Mouse (Mus musculus) embryonic facial prominence, embryonic 11.5 days (tissue): ENCODE results near the gene A730071L15Rik. TPM values are rescaled to one million over a fixed set of nuclear protein-coding genes. Genes with fewer than 3 reads are reported as not detected.

ENCODE experiments used
- ATAC-seq: fragments of 200-750 bp; cut with Nextera tagmentation; replicated peaks from 2 replicates; pipeline ENCODE4 v1.8.0; 2017; ENCODE audit warnings: low read depth; ENCODE audit not compliant: insufficient number of reproducible peaks, low FRiP score, low TSS enrichment
- DNase-seq: peaks from one replicate; pipeline ENCODE4 v3.0.0-alpha.2; 2015; ENCODE audit warnings: low spot score
- H3K27ac ChIP-seq: fragments of 300-500 bp; sonication (generic); replicated peaks from 2 replicates; pipeline ENCODE4 v1.5.1; 2014; ENCODE audit warnings: mild to moderate bottlenecking, low read depth, low read length, control low read depth
- H3K27me3 ChIP-seq: fragments of 300-500 bp; sonication (generic); 2 replicates; pipeline ENCODE4 v1.6.1; 2014; ENCODE audit warnings: mild to moderate bottlenecking, low read length, moderate library complexity, mixed read lengths; ENCODE audit not compliant: control insufficient read depth, insufficient read depth
- H3K36me3 ChIP-seq: fragments of 300-500 bp; sonication (generic); replicated peaks from 2 replicates; pipeline ENCODE4 v1.6.1; 2014; ENCODE audit warnings: low read depth, mild to moderate bottlenecking, low read length, moderate library complexity, mixed read lengths; ENCODE audit not compliant: control insufficient read depth, insufficient read depth
- H3K4me1 ChIP-seq: fragments of 300-500 bp; sonication (generic); 2 replicates; pipeline ENCODE4 v1.6.1; 2014; ENCODE audit warnings: low read length, mixed read lengths; ENCODE audit not compliant: control insufficient read depth, insufficient read depth
- H3K4me2 ChIP-seq: fragments of 300-500 bp; sonication (generic); 2 replicates; pipeline ENCODE4 v1.6.1; 2014; ENCODE audit warnings: low read depth, mild to moderate bottlenecking, control low read depth, low read length, moderate library complexity
- H3K4me3 ChIP-seq: fragments of 300-500 bp; sonication (generic); 2 replicates; pipeline ENCODE4 v1.5.1; 2014; ENCODE audit warnings: low read depth, low read length, control low read depth
- H3K9ac ChIP-seq: fragments of 300-500 bp; sonication (generic); replicated peaks from 2 replicates; pipeline ENCODE4 v1.6.1; 2014; ENCODE audit warnings: mild to moderate bottlenecking, control low read depth, low read length
- H3K9me3 ChIP-seq: fragments of 300-500 bp; sonication (generic); replicated peaks from 2 replicates; pipeline ENCODE4 v1.6.1; 2016; ENCODE audit warnings: mild to moderate bottlenecking, low read length, inconsistent platforms, mixed read lengths; ENCODE audit not compliant: control insufficient read depth
- WGBS: fragments of 180-500 bp; shearing (Covaris S2); extraction: QIAGEN DNeasy Blood & Tissue Kit; methylation state at CpG from one replicate; pipeline ENCODE4 v1.1.7; 2014; 5-methylcytosine and 5-hydroxymethylcytosine counted together
- polyA plus RNA-seq: library from polyadenylated mRNA; unstranded; fragments of >200 nt; fragmentation: Nextera tagmentation; extraction: Ambion mirVana; gene quantifications from 2 replicates; pipeline ENCODE4 v1.2.1, GENCODE M21; 2014

Gene A730071L15Rik
- polyA plus RNA-seq, 1 experiment from 2014 or later = 0.36 TPM

DNA sequence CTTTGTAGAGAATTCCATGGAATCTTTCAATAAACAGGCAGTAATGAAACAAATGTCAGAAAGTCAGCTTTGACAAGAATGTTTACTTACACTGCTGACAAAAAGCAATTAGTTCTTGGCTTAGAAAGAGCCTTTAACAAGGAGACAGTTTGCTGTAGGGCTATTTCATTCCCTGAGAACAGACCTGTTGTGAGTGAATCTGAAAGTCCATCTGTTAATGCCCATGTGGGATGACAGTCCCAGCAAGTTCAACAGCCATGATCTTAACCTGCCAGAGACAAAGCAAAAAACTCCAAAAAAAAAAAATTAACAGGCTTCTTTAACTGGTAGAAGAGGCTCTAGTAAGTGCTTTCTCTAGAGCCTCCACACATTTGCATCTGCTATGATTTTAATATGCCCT, 38.3 kb upstream of the A730071L15Rik start:
- Histone ChIP-seq H3K27me3 (no peaks in the 10 kb centered on the region), H3K36me3 (no peaks in the 10 kb centered on the region), H3K27ac (no peak overlapping the region), H3K4me2 (no peak overlapping the region), H3K9me3 (no peaks in the 10 kb centered on the region), H3K9ac (no peak overlapping the region), H3K4me1 (no peaks in the 10 kb centered on the region), H3K4me3 (no peak overlapping the region)
- no peak for ATAC-seq
- no peak for DNase-seq

DNA sequence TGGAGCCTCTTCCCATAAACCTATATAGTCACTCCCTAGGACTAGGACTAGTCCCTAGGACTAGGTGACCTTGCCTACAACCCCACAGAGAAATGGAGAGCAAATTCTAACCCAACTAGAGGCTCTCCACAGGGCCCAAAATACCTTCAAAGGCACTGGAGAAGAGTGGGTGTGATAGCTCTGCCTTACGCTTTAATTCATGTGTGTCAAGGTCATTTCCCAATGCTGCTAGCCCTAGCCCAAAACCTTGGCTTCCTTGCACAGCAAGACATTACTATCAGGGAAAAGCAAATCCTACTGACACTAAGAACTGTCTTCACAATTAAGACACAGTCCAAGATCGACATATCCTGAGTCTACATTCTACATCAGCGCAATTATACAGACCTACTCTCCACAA, 36.8 kb upstream of the A730071L15Rik start:
- no peaks in the 10 kb centered on the region for H3K9me3 ChIP-seq
- no peak overlapping the region for H3K27ac ChIP-seq
- no peaks in the 10 kb centered on the region for H3K27me3 ChIP-seq
- WGBS = 96% methylated on average over 3 of the region's 3 CpGs
- H3K4me3 ChIP-seq = no peak overlapping the region
- no peaks in the 10 kb centered on the region for H3K4me1 ChIP-seq
- no peaks in the 10 kb centered on the region for H3K36me3 ChIP-seq
- ATAC-seq (no peak), DNase-seq (no peak)
- no peak overlapping the region for H3K4me2 ChIP-seq
- H3K9ac ChIP-seq = no peak overlapping the region

DNA sequence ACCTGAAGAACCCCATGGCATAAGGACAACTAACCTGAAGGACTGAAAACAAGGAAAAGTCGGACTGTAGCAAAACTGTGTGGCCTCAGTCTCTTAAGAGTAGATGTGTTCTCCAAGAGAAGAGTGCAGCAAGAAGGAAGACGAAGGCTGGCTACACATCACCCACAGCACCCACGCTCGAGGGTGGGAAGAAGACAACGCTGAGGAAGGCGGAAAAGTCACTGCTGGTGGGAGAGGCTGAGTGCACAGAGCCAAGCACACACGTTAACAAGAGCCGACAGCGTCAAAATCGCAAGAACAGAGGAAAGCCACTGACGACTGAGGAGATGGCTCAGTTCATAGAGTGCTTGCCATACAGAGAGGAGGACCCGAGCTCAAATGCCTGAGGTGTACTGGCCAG, 36.1 kb upstream of the A730071L15Rik start:
- WGBS = 93% methylated on average over 12 of the region's 12 CpGs
- Histone ChIP-seq H3K9ac (no peak overlapping the region), H3K4me1 (no peaks in the 10 kb centered on the region), H3K9me3 (no peaks in the 10 kb centered on the region), H3K27ac (no peak overlapping the region), H3K27me3 (no peaks in the 10 kb centered on the region), H3K4me3 (no peak overlapping the region), H3K36me3 (no peaks in the 10 kb centered on the region), H3K4me2 (no peak overlapping the region)
- no peak for DNase-seq
- ATAC-seq = no peak

DNA sequence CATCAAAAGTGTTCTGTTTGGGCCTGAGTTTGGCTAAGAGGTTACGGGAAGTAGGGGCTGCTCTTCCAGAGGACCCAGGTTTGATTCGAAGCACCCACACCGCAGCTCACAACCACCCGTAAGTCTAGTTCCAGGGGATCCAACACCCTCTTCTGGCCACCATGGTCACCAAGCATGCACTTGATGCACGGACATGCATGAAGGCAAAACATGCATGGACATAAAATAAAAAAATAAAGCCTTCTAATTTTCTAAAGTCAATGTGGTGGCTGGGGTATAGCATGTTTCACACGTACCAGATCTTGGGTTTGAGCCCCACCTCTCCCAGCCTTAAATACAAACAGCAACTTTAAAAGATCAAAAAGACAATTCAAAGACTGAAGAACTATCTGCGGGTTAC, 35.0 kb upstream of the A730071L15Rik start:
- Histone ChIP-seq H3K27me3 (no peaks in the 10 kb centered on the region), H3K4me2 (no peak overlapping the region), H3K4me1 (no peaks in the 10 kb centered on the region), H3K9me3 (no peaks in the 10 kb centered on the region), H3K27ac (no peak overlapping the region), H3K36me3 (no peaks in the 10 kb centered on the region), H3K9ac (no peak overlapping the region), H3K4me3 (no peak overlapping the region)
- DNase-seq (no peak), ATAC-seq (no peak)
- WGBS = 94% methylated on average over 7 of the region's 7 CpGs

- DNase-seq = no peak
- no peaks in the 10 kb centered on the region for H3K9me3 ChIP-seq
These were observed 34.3 kb upstream of the A730071L15Rik start for GRCm38 (mm10) chr11:6165391-6166081.

GRCm38 (mm10) chr11:6166351-6166750, 33.5 kb upstream of the A730071L15Rik start:
- Histone ChIP-seq H3K4me3 (no peak overlapping the region), H3K36me3 (no peaks in the 10 kb centered on the region), H3K27ac (no peak overlapping the region), H3K27me3 (no peaks in the 10 kb centered on the region), H3K9ac (no peak overlapping the region), H3K4me2 (no peak overlapping the region), H3K4me1 (no peaks in the 10 kb centered on the region), H3K9me3 (no peaks in the 10 kb centered on the region)
- DNase-seq = no peak
- ATAC-seq = no peak
- 96% methylated on average over 12 of the region's 12 CpGs for WGBS

More at GRCm38 (mm10) chr11:6165391-6166081, 34.3 kb upstream of the A730071L15Rik start:
- H3K27ac ChIP-seq = no peak overlapping the region
- no peaks in the 10 kb centered on the region for H3K36me3 ChIP-seq
- no peak overlapping the region for H3K4me3 ChIP-seq
- no peak for ATAC-seq
- no peaks in the 10 kb centered on the region for H3K4me1 ChIP-seq
- no peak overlapping the region for H3K9ac ChIP-seq
- H3K4me2 ChIP-seq = no peak overlapping the region
- H3K27me3 ChIP-seq = no peaks in the 10 kb centered on the region
- WGBS = 93% methylated on average over 7 of the region's 7 CpGs

- no peak for DNase-seq
- Histone ChIP-seq H3K27ac (no peak overlapping the region), H3K4me2 (no peak overlapping the region), H3K9me3 (no peaks in the 10 kb centered on the region), H3K27me3 (no peaks in the 10 kb centered on the region), H3K36me3 (no peaks in the 10 kb centered on the region), H3K4me3 (no peak overlapping the region), H3K9ac (no peak overlapping the region), H3K4me1 (no peaks in the 10 kb centered on the region)
- 85% methylated on average over 2 of the region's 2 CpGs for WGBS
- ATAC-seq = no peak
These were observed 30.7 kb upstream of the A730071L15Rik start for GRCm38 (mm10) chr11:6169041-6169663.

GRCm38 (mm10) chr11:6174719-6175118, 25.1 kb upstream of the A730071L15Rik start:
- DNase-seq = no peak
- Histone ChIP-seq H3K9ac (no peak overlapping the region), H3K4me3 (no peak overlapping the region), H3K4me2 (no peak overlapping the region), H3K9me3 (no peaks in the 10 kb centered on the region), H3K27ac (no peak overlapping the region), H3K27me3 (no peaks in the 10 kb centered on the region), H3K36me3 (no peaks in the 10 kb centered on the region), H3K4me1 (0 out of 2 replicates have a peak, but pooled peaks cover 4% of the 10 kb centered on the region)
- ATAC-seq = no peak
- WGBS = 78% methylated on average over 7 of the region's 7 CpGs
